Mouse (Mus musculus) heart, postnatal 0 days (tissue): Measurements from ENCODE around the gene Dennd4a. TPM values are rescaled to one million over a fixed set of nuclear protein-coding genes. Genes with fewer than 3 reads are reported as not detected.

Experiments used
- ATAC-seq: fragments of 200-750 bp; cut with Nextera tagmentation; 2 replicates; pipeline ENCODE4 v1.8.0; 2017; ENCODE audit warnings: low read depth, moderate number of reproducible peaks, moderate library complexity; ENCODE audit not compliant: insufficient read depth
- DNase-seq: peaks from one replicate; pipeline ENCODE4 v3.0.0-alpha.2; 2016; ENCODE audit warnings: low spot score
- H3K27ac ChIP-seq: fragments of 300-500 bp; sonication (generic); 2 replicates; pipeline ENCODE4 v1.5.1; 2014; ENCODE audit warnings: low read depth, mild to moderate bottlenecking
- H3K27me3 ChIP-seq: fragments of 300-500 bp; sonication (generic); 2 replicates; pipeline ENCODE4 v1.6.1; 2014; ENCODE audit warnings: low read length, mixed read lengths; ENCODE audit not compliant: control insufficient read depth, insufficient read depth
- H3K36me3 ChIP-seq: fragments of 300-500 bp; sonication (generic); replicated peaks from 2 replicates; pipeline ENCODE4 v1.6.1; 2014; ENCODE audit warnings: low read length, mixed read lengths; ENCODE audit not compliant: control insufficient read depth, insufficient read depth
- H3K4me1 ChIP-seq: fragments of 300-500 bp; sonication (generic); 2 replicates; pipeline ENCODE4 v1.6.1; 2014; ENCODE audit warnings: antibody characterized with exemption; ENCODE audit not compliant: control insufficient read depth, insufficient read depth
- H3K4me2 ChIP-seq: fragments of 300-500 bp; sonication (generic); 2 replicates; pipeline ENCODE4 v1.6.1; 2014; ENCODE audit warnings: low read depth, mild to moderate bottlenecking, low read length, moderate library complexity
- H3K4me3 ChIP-seq: fragments of 300-500 bp; sonication (generic); 2 replicates; pipeline ENCODE4 v1.5.1; 2014; ENCODE audit warnings: low read depth, low read length
- H3K9ac ChIP-seq: fragments of 300-500 bp; sonication (generic); replicated peaks from 2 replicates; pipeline ENCODE4 v1.6.1; 2014; ENCODE audit warnings: low read depth, low read length, mixed read lengths
- H3K9me3 ChIP-seq: fragments of 300-500 bp; sonication (generic); replicated peaks from 2 replicates; pipeline ENCODE4 v1.6.1; 2016; ENCODE audit warnings: low read length; ENCODE audit not compliant: control insufficient read depth
- CTCF ChIP-seq: IDR thresholded peaks from 2 replicates; pipeline ENCODE4 v1.5.1; 2016; ENCODE audit warnings: antibody characterized with exemption, control low read depth, low read depth
- EP300 ChIP-seq: IDR thresholded peaks from 2 replicates; pipeline ENCODE4 v1.6.1; 2016; ENCODE audit warnings: antibody characterized with exemption, low read depth
- WGBS: fragments of 180-500 bp; shearing (Covaris S2); extraction: QIAGEN DNeasy Blood & Tissue Kit; methylation state at CpG from one replicate; pipeline ENCODE4 v1.1.7; 2014; 5-methylcytosine and 5-hydroxymethylcytosine counted together
- polyA plus RNA-seq: library from polyadenylated mRNA; unstranded; fragments of >200 nt; fragmentation: Nextera tagmentation; extraction: Ambion mirVana; gene quantifications from 2 replicates; pipeline ENCODE4 v1.2.1, GENCODE M21; 2015
- total RNA-seq: library from RNA; depleted of rRNA; stranded (reverse); fragments of >200 nt; gene quantifications from 2 replicates; pipeline ENCODE4 v1.2.3, GENCODE M21; 2014; ENCODE audit warnings: low replicate concordance

Gene Dennd4a
- total and polyA plus RNA-seq, 2 experiments from 2014 or later: 3.1 to 7.0 TPM

DNA sequence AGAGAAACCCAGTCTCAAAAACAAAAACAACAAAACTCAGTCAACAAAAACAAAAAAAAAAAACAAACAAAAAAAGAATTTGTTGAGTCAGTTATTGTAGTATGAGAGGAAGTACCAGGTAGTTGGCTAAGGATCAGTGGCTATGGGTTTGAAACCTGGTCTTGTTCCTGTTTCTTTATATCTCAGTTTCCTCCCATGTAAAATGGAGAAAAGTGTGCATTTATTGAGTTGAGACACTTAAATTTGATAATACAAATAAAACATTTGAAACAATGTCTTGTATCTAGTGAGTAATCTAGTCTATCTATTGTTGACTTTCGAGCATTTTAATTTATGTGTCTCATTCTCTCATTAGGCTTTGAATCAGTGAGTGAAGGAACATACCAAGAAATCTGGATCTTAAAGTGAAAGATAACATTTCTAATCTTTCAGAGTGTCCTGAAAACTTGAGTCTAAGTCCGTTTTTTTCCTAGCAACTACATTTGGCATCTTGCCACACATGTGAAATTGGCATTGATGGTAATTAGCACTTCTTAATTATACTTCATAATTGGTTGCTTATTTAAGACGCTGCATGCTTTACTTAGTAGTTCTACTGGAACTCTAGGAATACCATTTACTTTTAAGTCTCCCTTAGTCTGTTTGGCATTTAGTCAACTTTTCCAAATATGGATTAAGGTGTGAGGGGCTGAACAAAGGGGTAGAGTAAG lies 9.1 kb downstream of the Dennd4a start:
- H3K27me3 ChIP-seq: no peaks in the 10 kb centered on the region
- no peaks in the 10 kb centered on the region for H3K36me3 ChIP-seq
- H3K4me1 ChIP-seq: no peaks in the 10 kb centered on the region
- TF ChIP-seq EP300: no peak
- TF ChIP-seq CTCF: no peak
- ATAC-seq (no peak), DNase-seq (no peak)
- H3K27ac ChIP-seq: no peak overlapping the region
- no peaks in the 10 kb centered on the region for H3K9me3 ChIP-seq
- H3K9ac ChIP-seq: no peak overlapping the region
- WGBS: 69% methylated on average over 3 of the region's 3 CpGs
- H3K4me3 ChIP-seq: no peak overlapping the region
- H3K4me2 ChIP-seq: no peak overlapping the region

DNA sequence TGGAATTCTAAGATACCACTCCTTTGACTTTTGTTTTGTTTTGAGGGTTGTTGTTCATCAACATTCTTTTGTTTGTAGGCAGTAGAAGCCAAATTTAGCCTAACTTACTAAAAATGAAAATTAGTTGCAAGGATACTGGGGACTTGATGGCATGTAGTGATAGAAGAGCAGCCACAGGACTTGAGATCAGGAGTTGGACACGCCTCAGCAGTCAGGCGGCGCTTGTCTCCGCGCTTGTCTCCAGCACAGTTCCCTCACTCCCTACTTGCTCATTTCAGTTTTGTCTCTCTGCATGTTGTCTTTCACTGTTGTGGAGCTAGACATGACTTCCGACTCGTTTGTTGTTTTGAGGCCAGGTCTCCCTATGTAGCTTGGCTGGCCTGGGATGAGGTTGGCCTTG lies 11.1 kb downstream of the Dennd4a start:
- no peak overlapping the region for H3K4me2 ChIP-seq
- H3K4me1 ChIP-seq: no peaks in the 10 kb centered on the region
- no peaks in the 10 kb centered on the region for H3K9me3 ChIP-seq
- H3K4me3 ChIP-seq: no peak overlapping the region
- TF ChIP-seq EP300 (no peak), CTCF (no peak)
- no peak overlapping the region for H3K9ac ChIP-seq
- no peaks in the 10 kb centered on the region for H3K36me3 ChIP-seq
- ATAC-seq: no peak
- DNase-seq: no peak
- no peak overlapping the region for H3K27ac ChIP-seq
- H3K27me3 ChIP-seq: no peaks in the 10 kb centered on the region
- 89% methylated on average over 7 of the region's 7 CpGs for WGBS

DNA sequence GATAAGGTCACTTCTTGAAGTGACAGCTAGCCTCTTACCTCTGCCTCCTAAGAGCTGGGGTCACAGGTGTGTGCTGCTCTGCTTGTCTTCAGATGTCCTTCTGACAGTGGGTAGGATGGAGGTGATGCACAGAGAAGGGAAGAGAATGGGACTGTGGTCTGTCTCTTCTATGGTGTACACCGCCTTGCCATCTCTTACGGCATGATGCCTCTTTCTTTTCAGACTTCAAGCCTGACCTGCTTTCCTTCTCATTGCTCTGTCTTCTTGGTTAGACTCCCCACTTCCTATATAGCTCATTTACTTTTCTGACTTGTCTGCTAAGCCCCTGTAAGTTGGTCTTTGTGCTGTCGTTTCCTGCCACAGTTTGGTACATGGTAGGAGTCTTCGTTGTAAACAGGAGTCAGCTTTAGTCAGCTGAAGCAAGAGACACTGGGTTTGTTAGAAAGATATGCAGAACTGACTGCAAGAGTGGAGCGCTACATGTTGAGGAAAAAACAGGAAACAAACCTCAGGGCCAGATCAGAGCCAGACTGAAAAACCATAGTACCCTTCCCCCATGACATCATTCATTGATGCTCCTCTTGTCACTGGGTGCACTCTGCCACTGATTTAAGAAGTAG lies 13.4 kb downstream of the Dennd4a start:
- Histone ChIP-seq H3K4me2 (no peak overlapping the region), H3K4me3 (no peak overlapping the region), H3K27ac (no peak overlapping the region; the same call in 1 of the 2 replicates), H3K27me3 (no peaks in the 10 kb centered on the region), H3K9ac (no peak overlapping the region), H3K4me1 (no peaks in the 10 kb centered on the region), H3K36me3 (no peaks in the 10 kb centered on the region), H3K9me3 (no peaks in the 10 kb centered on the region)
- ATAC-seq (no peak), DNase-seq (no peak)
- 72% methylated on average over 5 of the region's 5 CpGs for whole genome bisulfite sequencing
- TF ChIP-seq EP300 (no peak), CTCF (no peak)

GRCm38 (mm10) chr9:64830092-64830618 lies 19.0 kb downstream of the Dennd4a start:
- Histone ChIP-seq H3K36me3 (no peaks in the 10 kb centered on the region), H3K4me2 (no peak overlapping the region), H3K9me3 (no peaks in the 10 kb centered on the region), H3K27me3 (no peaks in the 10 kb centered on the region), H3K27ac (no peak overlapping the region), H3K9ac (no peak overlapping the region), H3K4me1 (no peaks in the 10 kb centered on the region), H3K4me3 (no peak overlapping the region)
- ATAC-seq: no peak
- DNase-seq: no peak
- WGBS: 43% methylated on average over 6 of the region's 6 CpGs
- no peak for TF ChIP-seq EP300
- TF ChIP-seq CTCF: no peak

DNA sequence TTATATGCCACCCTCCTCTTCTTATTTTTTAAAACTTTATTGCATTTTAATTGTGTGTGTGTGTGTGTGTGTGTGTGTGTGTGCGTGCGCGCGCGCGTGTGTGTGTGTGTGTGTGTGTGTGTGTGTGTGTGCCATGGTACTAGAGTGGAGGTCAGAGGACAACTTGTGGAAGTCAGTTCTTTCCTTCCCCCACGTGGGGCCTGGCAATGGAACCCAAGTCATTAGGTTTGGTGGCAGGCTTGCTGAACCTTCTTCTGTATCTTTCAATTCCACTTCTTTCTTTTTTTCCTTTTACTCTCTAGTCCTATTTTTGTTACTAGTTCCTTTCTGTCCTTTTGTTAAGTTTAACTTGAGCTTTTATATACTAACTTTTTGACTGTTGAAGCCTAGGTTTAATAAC lies 19.5 kb downstream of the Dennd4a start:
- Histone ChIP-seq H3K36me3 (0 out of 2 replicates have a peak, but pooled peaks cover under 1% of the 10 kb centered on the region), H3K27ac (no peak overlapping the region), H3K27me3 (no peaks in the 10 kb centered on the region), H3K4me1 (no peaks in the 10 kb centered on the region), H3K9ac (no peak overlapping the region), H3K9me3 (no peaks in the 10 kb centered on the region), H3K4me3 (no peak overlapping the region), H3K4me2 (no peak overlapping the region)
- ATAC-seq: no peak
- TF ChIP-seq CTCF: no peak
- no peak for TF ChIP-seq EP300
- DNase-seq: no peak
- WGBS: 75% methylated on average over 7 of the region's 7 CpGs
